Comparison of ENCODE assay signal across 11 mouse cellular contexts in the genomic region with DNA sequence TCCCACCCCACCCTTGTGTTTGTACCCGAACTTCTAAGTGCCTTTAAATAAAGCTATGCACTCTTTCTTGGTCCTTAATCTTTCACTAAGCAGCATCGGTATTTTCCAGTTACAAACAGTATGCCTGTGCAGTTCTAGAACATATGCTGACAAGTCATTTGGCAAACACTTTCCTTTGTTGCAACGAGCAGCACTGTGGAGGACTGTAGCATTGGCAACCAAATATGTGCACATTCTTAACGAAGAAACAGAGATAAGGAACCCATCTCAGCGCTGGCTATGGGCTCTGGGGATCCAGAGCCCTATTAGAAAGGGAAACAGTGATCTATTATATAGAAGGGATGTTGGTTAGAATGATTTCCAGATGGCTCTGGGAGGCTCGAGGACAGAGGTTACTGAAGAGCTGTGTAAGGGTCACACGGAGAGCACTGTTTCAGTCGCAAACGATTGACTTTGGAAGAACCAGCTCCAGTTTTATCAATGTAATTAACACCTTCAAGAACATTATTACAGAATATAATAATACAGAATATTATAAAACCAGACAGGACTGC.
DNase-seq lines count a peak whose midpoint lies in the region; ATAC-seq and TF ChIP-seq lines count a peak whose summit lies in the region.
"Had no signal": no experiment of that assay in that cellular context is flagged by ENCODE, and none has a peak within 500 bp of the region (broad histone marks: within the 10 kb centered on the region; RNA-seq: fewer than 3 reads in every experiment).

No protein-coding gene starts in this region.

- no peak overlapping the region for H3K4me3 ChIP-seq in hindbrain, embryonic 16.5 days (ENCODE audit: low read length)
- no peak overlapping the region for H3K4me3 ChIP-seq in hindbrain, embryonic 12.5 days
- H3K4me3 ChIP-seq in embryonic facial prominence, embryonic 11.5 days (ENCODE audit: low read depth, low read length) = no peak overlapping the region
- no peak overlapping the region for H3K4me3 ChIP-seq in thymus, adult 2 months (ENCODE audit: control insufficient read depth, insufficient read depth, low read length)
- no peak overlapping the region for H3K4me3 ChIP-seq in midbrain, embryonic 11.5 days (ENCODE audit: low read depth, low read length)

- 0 out of 2 replicates have a peak, but pooled peaks cover 2% of the 10 kb centered on the region for H3K4me1 ChIP-seq in hindbrain, embryonic 16.5 days (ENCODE audit: control insufficient read depth, insufficient read depth, low read depth, low read length)
- peaks cover 2% of the 10 kb centered on the region; the same call in 1 of the 2 replicates for H3K4me1 ChIP-seq in hindbrain, embryonic 12.5 days
- no peaks in the 10 kb centered on the region for H3K4me1 ChIP-seq in embryonic facial prominence, embryonic 11.5 days (ENCODE audit: control insufficient read depth, insufficient read depth, low read length)
- no peaks in the 10 kb centered on the region for H3K4me1 ChIP-seq in thymus, adult 2 months (replicated peaks; ENCODE audit: control insufficient read depth, insufficient read depth, low read length)
- no peaks in the 10 kb centered on the region for H3K4me1 ChIP-seq in midbrain, embryonic 11.5 days (ENCODE audit: control insufficient read depth, insufficient read depth, low read length)

- no peak overlapping the region; the same call in 1 of the 2 replicates for H3K9ac ChIP-seq in hindbrain, embryonic 16.5 days (ENCODE audit: low read depth, low read length)
- H3K9ac ChIP-seq in hindbrain, embryonic 12.5 days = no peak overlapping the region
- H3K9ac ChIP-seq in embryonic facial prominence, embryonic 11.5 days (replicated peaks; ENCODE audit: low read length) = no peak overlapping the region
- H3K9ac ChIP-seq in midbrain, embryonic 11.5 days (ENCODE audit: low read length) = no peak overlapping the region
- H3K9ac ChIP-seq: hindbrain, embryonic 14.5 days had no signal

- H3K4me2 ChIP-seq in hindbrain, embryonic 16.5 days (ENCODE audit: low read length) = no peak overlapping the region
- no peak overlapping the region for H3K4me2 ChIP-seq in hindbrain, embryonic 12.5 days (replicated peaks)
- no peak overlapping the region for H3K4me2 ChIP-seq in embryonic facial prominence, embryonic 11.5 days (ENCODE audit: low read depth, low read length)
- no peak overlapping the region for H3K4me2 ChIP-seq in midbrain, embryonic 11.5 days
- H3K4me2 ChIP-seq: hindbrain, embryonic 14.5 days; liver, embryonic 11.5 days had no signal

- TF ChIP-seq POLR2A in thymus, adult 2 months (IDR thresholded peaks at IDR 0.05; ENCODE audit: control insufficient read depth, extremely low read depth, insufficient read depth, low read length, poor library complexity) = no peak

- WGBS in hindbrain, embryonic 16.5 days = 65% methylated on average over 9 of the region's 9 CpGs
- WGBS in hindbrain, embryonic 12.5 days = 64% methylated on average over 9 of the region's 9 CpGs
- 40% methylated on average over 9 of the region's 9 CpGs for WGBS in embryonic facial prominence, embryonic 11.5 days
- WGBS in thymus, adult 2 months = 85% methylated on average over 9 of the region's 9 CpGs
- WGBS in midbrain, embryonic 11.5 days = 71% methylated on average over 9 of the region's 9 CpGs

- ATAC-seq in hindbrain, embryonic 16.5 days = peak; percentile 54; the same call in 1 of the 2 replicates
- no peak for ATAC-seq in hindbrain, embryonic 12.5 days (ENCODE audit: low FRiP score)
- no peak for ATAC-seq in embryonic facial prominence, embryonic 11.5 days (replicated peaks; ENCODE audit: insufficient number of reproducible peaks, low FRiP score, low TSS enrichment, low read depth)
- no peak for ATAC-seq in midbrain, embryonic 11.5 days (ENCODE audit: low FRiP score)

- H3K9me3 ChIP-seq in hindbrain, embryonic 16.5 days (ENCODE audit: control insufficient read depth, low read length) = no peaks in the 10 kb centered on the region
- H3K9me3 ChIP-seq in hindbrain, embryonic 12.5 days (replicated peaks) = no peaks in the 10 kb centered on the region
- H3K9me3 ChIP-seq in embryonic facial prominence, embryonic 11.5 days (replicated peaks; ENCODE audit: control insufficient read depth, low read length) = no peaks in the 10 kb centered on the region
- no peaks in the 10 kb centered on the region for H3K9me3 ChIP-seq in midbrain, embryonic 11.5 days (ENCODE audit: control insufficient read depth, low read length)

- no peaks in the 10 kb centered on the region for H3K36me3 ChIP-seq in hindbrain, embryonic 16.5 days (ENCODE audit: control insufficient read depth, insufficient read depth, low read length)
- H3K36me3 ChIP-seq in hindbrain, embryonic 12.5 days = no peaks in the 10 kb centered on the region
- H3K36me3 ChIP-seq in embryonic facial prominence, embryonic 11.5 days (replicated peaks; ENCODE audit: control insufficient read depth, insufficient read depth, low read depth, low read length) = no peaks in the 10 kb centered on the region
- no peaks in the 10 kb centered on the region for H3K36me3 ChIP-seq in thymus, adult 2 months (ENCODE audit: control insufficient read depth, insufficient read depth, low read length)
- no peaks in the 10 kb centered on the region for H3K36me3 ChIP-seq in midbrain, embryonic 11.5 days (ENCODE audit: control insufficient read depth, insufficient read depth, low read length)

- TF ChIP-seq CTCF in thymus, adult 2 months (IDR thresholded peaks at IDR 0.05; ENCODE audit: borderline replicate concordance, control insufficient read depth, extremely low read depth, insufficient read depth, low read length, poor library complexity) = no peak

- H3K27me3 ChIP-seq in hindbrain, embryonic 16.5 days (replicated peaks; ENCODE audit: control insufficient read depth, insufficient read depth, low read length) = no peaks in the 10 kb centered on the region
- H3K27me3 ChIP-seq in hindbrain, embryonic 12.5 days = no peaks in the 10 kb centered on the region
- H3K27me3 ChIP-seq in embryonic facial prominence, embryonic 11.5 days (ENCODE audit: control insufficient read depth, insufficient read depth, low read length) = no peaks in the 10 kb centered on the region; the same call in 1 of the 2 replicates
- no peaks in the 10 kb centered on the region for H3K27me3 ChIP-seq in thymus, adult 2 months (ENCODE audit: control insufficient read depth, insufficient read depth, low read length)
- no peaks in the 10 kb centered on the region for H3K27me3 ChIP-seq in midbrain, embryonic 11.5 days (ENCODE audit: control insufficient read depth, insufficient read depth, low read length)
- H3K27me3 ChIP-seq: CH12.LX had no signal

- H3K27ac ChIP-seq in hindbrain, embryonic 16.5 days (ENCODE audit: low read depth, low read length) = no peak overlapping the region; the same call in 1 of the 2 replicates
- no peak overlapping the region for H3K27ac ChIP-seq in hindbrain, embryonic 12.5 days
- H3K27ac ChIP-seq in embryonic facial prominence, embryonic 11.5 days (replicated peaks; ENCODE audit: low read depth, low read length) = no peak overlapping the region
- H3K27ac ChIP-seq in thymus, adult 2 months (ENCODE audit: control insufficient read depth, insufficient read depth, low read length) = no peak overlapping the region
- H3K27ac ChIP-seq in midbrain, embryonic 11.5 days (ENCODE audit: low read depth, low read length) = no peak overlapping the region
- H3K27ac ChIP-seq: hindbrain, embryonic 14.5 days had no signal

- peak; percentile 21 for DNase-seq in 3T3-L1 (ENCODE audit: low read depth, low spot score)
- peak; percentile 60 for DNase-seq in embryonic facial prominence, embryonic 11.5 days (ENCODE audit: low spot score)
- peak; percentile 43 to 51 for DNase-seq in layer of hippocampus, adult 8-10 months (ENCODE audit: low spot score in 2 of 2)
- DNase-seq in thymus, adult 2 months = no peak
- DNase-seq in midbrain, embryonic 11.5 days (ENCODE audit: low spot score, missing footprints) = no peak
- DNase-seq in cerebellum, postnatal 36 days = no peak

Comparison
In these comparisons a context has a peak if more than half of its experiments do, and no peak if none do; other contexts are left out.
1. DNase-seq: peak in 3T3-L1 (single experiment), embryonic facial prominence, embryonic 11.5 days (single experiment) and layer of hippocampus, adult 8-10 months (2 of 2); none in thymus, adult 2 months (single experiment), midbrain, embryonic 11.5 days (single experiment) and cerebellum, postnatal 36 days (0 of 2).